Mouse (Mus musculus): Measurements from ENCODE around the gene Cyp3a11. TPM values are rescaled to one million over a fixed set of nuclear protein-coding genes. Genes with fewer than 3 reads are reported as not detected.
"Not testable (repeated sequence)": the region's sequence is repeated elsewhere in the genome, so short reads cannot be mapped to it uniquely, and the experiment has no call there.

Cyp3a11 gene
- polyA plus RNA-seq (2017; shearing (Covaris generic)), result not detected

GRCm38 (mm10) chr5:145879688-145880087 is at the start of gene Cyp3a11:
Gene Cyp3a11 (minus strand): TSS chr5:145879964.
- no peak for ATAC-seq

GRCm38 (mm10) chr5:145912912-145913311 is 33.1 kb upstream of the Cyp3a11 start:
- no peak for ATAC-seq

GRCm38 (mm10) chr5:145911781-145912180 is 32.0 kb upstream of the Cyp3a11 start:
- ATAC-seq, result no peak

GRCm38 (mm10) chr5:145906937-145907336 is 27.2 kb upstream of the Cyp3a11 start:
- not testable (repeated sequence) for ATAC-seq

GRCm38 (mm10) chr5:145904535-145904934 is 24.8 kb upstream of the Cyp3a11 start:
- no peak for ATAC-seq

GRCm38 (mm10) chr5:145903349-145903748 is 23.6 kb upstream of the Cyp3a11 start:
- ATAC-seq, result no peak

GRCm38 (mm10) chr5:145900436-145900990 is 20.7 kb upstream of the Cyp3a11 start:
- no peak for ATAC-seq

GRCm38 (mm10) chr5:145897271-145897670 is 17.5 kb upstream of the Cyp3a11 start:
- ATAC-seq, result no peak

GRCm38 (mm10) chr5:145881207-145881606 is 1.4 kb upstream of the Cyp3a11 start:
- ATAC-seq, result no peak

GRCm38 (mm10) chr5:145867433-145867832 is 12.3 kb downstream of the Cyp3a11 start:
- ATAC-seq, result not testable (repeated sequence)

- ATAC-seq, result not testable (repeated sequence)
Measured at GRCm38 (mm10) chr5:145805796-145806195, 74.0 kb downstream of the Cyp3a11 start, which contains the start of gene Cyp3a44. Gene Cyp3a44 (minus strand): TSS chr5:145805874.

Other genes with a start within 250 kb of the Cyp3a11 start
- gene Cyp3a41a, start 159.8 kb downstream of the Cyp3a11 start, polyA plus RNA-seq (2017; shearing (Covaris generic)), result not detected
- not detected for gene Cyp3a44, start 74.1 kb downstream of the Cyp3a11 start, polyA plus RNA-seq (2017; shearing (Covaris generic))
- not detected for gene Cyp3a25, start 129.7 kb upstream of the Cyp3a11 start, polyA plus RNA-seq (2017; shearing (Covaris generic))
- not detected for gene Cyp3a59, start 199.3 kb upstream of the Cyp3a11 start, polyA plus RNA-seq (2017; shearing (Covaris generic))